Mouse (Mus musculus): ENCODE measurements at regions not wholly inside any gene's neighbourhood (a gene's known extent, or its start where the extent isn't known, plus 50 kb on each side); places are given as distances from the start of the nearest gene placed in this dataset.

- no peak for DNase-seq (ENCODE audit: low spot score in 2 of 2)
Observed at GRCm38 (mm10) chr10:99526561-99526960, 232.9 kb downstream of the Csl start.

- DNase-seq (ENCODE audit: low spot score in 2 of 2) = no peak
Observed at GRCm38 (mm10) chr10:99531104-99531503, 228.4 kb downstream of the Csl start.

- no peak for DNase-seq (ENCODE audit: low spot score in 2 of 2)
Observed at GRCm38 (mm10) chr10:99531556-99531955, 227.9 kb downstream of the Csl start.

GRCm38 (mm10) chr10:99531992-99532391 is 227.5 kb downstream of the Csl start:
- no peak for DNase-seq (ENCODE audit: low spot score in 2 of 2)

- no peak for DNase-seq (ENCODE audit: low spot score in 2 of 2)
Observed at GRCm38 (mm10) chr10:99532697-99533119, 226.8 kb downstream of the Csl start.

GRCm38 (mm10) chr10:99533468-99533867 is 226.0 kb downstream of the Csl start:
- DNase-seq (ENCODE audit: low spot score in 2 of 2) = no peak

GRCm38 (mm10) chr10:99534237-99534636 is 225.2 kb downstream of the Csl start:
- DNase-seq (ENCODE audit: low spot score in 2 of 2) = no peak

- no peak for DNase-seq (ENCODE audit: low spot score in 2 of 2)
Observed at GRCm38 (mm10) chr10:99538639-99539038, 220.8 kb downstream of the Csl start.

- no peak for DNase-seq (ENCODE audit: low spot score in 2 of 2)
Observed at GRCm38 (mm10) chr10:99552373-99552772, 207.1 kb downstream of the Csl start.

- DNase-seq (ENCODE audit: low spot score in 2 of 2) = peak; percentile 59 to 80
Observed at GRCm38 (mm10) chr10:99552836-99553540, 206.5 kb downstream of the Csl start.

GRCm38 (mm10) chr10:99555021-99555420 is 204.4 kb downstream of the Csl start:
- DNase-seq (ENCODE audit: low spot score in 2 of 2) = no peak

- DNase-seq (ENCODE audit: low spot score in 2 of 2) = no peak
Observed at GRCm38 (mm10) chr10:99555658-99556352, 203.7 kb downstream of the Csl start.

GRCm38 (mm10) chr10:99556353-99557036 is 203.0 kb downstream of the Csl start:
- DNase-seq (ENCODE audit: low spot score in 2 of 2) = no peak

- DNase-seq (ENCODE audit: low spot score in 2 of 2) = no peak
Observed at GRCm38 (mm10) chr10:99558656-99559055, 200.8 kb downstream of the Csl start.

- DNase-seq (ENCODE audit: low spot score in 2 of 2) = no peak
Observed at GRCm38 (mm10) chr10:99561166-99561818, 198.2 kb downstream of the Csl start.

GRCm38 (mm10) chr10:99564605-99565004 is 194.9 kb downstream of the Csl start:
- no peak for DNase-seq (ENCODE audit: low spot score in 2 of 2)

GRCm38 (mm10) chr10:99568424-99568823 is 191.0 kb downstream of the Csl start:
- DNase-seq (ENCODE audit: low spot score in 2 of 2) = peak in 1 of 2 experiments; percentile 36

GRCm38 (mm10) chr10:99570190-99570589 is 189.3 kb downstream of the Csl start:
- no peak for DNase-seq (ENCODE audit: low spot score in 2 of 2)

- DNase-seq (ENCODE audit: low spot score in 2 of 2) = peak in 1 of 2 experiments; percentile 44
Observed at GRCm38 (mm10) chr10:99573997-99574396, 185.5 kb downstream of the Csl start.

GRCm38 (mm10) chr10:99575294-99575693 is 184.2 kb downstream of the Csl start:
- DNase-seq (ENCODE audit: low spot score in 2 of 2) = no peak

GRCm38 (mm10) chr10:99576301-99576700 is 183.2 kb downstream of the Csl start:
- no peak for DNase-seq (ENCODE audit: low spot score in 2 of 2)

GRCm38 (mm10) chr10:99577041-99577681 is 182.3 kb downstream of the Csl start:
- DNase-seq (ENCODE audit: low spot score in 2 of 2) = peak; percentile 69 to 73

Measured in right cerebral cortex, postnatal 10 days (tissue).